Mouse (Mus musculus) small intestine, adult 10 weeks (tissue): Measurements from ENCODE around the gene Lonrf3. TPM values are rescaled to one million over a fixed set of nuclear protein-coding genes. Genes with fewer than 3 reads are reported as not detected.

Experiments
- polyA plus RNA-seq: library from polyadenylated mRNA; stranded (reverse); fragments of 350-450 nt; fragmentation: Illumina TruSeq; extraction: RNeasy Lipid Tissue Mini Kit (QIAGEN cat#74804); gene quantifications from one replicate; pipeline ENCODE4 v1.2.3, GENCODE M21; 2014; ENCODE audit warnings: low replicate concordance

Lonrf3 gene
- polyA plus RNA-seq = 2.4 TPM

GRCm38 (mm10) chrX:36328271-36329039, at the start of gene Lonrf3:
Lonrf3 (plus strand) TSS chrX:36328353.

GRCm38 (mm10) chrX:36400980-36401379, 72.8 kb downstream of the Lonrf3 start, which contains the start of gene Gm6268:
Gm6268 (plus strand) TSS chrX:36401280.

Other genes starting within 250 kb of the Lonrf3 start
- gene Il13ra1, start 216.2 kb upstream of the Lonrf3 start, polyA plus RNA-seq = 539 TPM
- 1.3 TPM for gene Zcchc12, start 132.4 kb upstream of the Lonrf3 start, polyA plus RNA-seq
- gene Gm6268, start 72.9 kb downstream of the Lonrf3 start, polyA plus RNA-seq = not detected
- gene Gm14569, start 163.5 kb downstream of the Lonrf3 start, polyA plus RNA-seq = not detected